Mouse (Mus musculus): ENCODE measurements around the gene Hivep3.

DNA sequence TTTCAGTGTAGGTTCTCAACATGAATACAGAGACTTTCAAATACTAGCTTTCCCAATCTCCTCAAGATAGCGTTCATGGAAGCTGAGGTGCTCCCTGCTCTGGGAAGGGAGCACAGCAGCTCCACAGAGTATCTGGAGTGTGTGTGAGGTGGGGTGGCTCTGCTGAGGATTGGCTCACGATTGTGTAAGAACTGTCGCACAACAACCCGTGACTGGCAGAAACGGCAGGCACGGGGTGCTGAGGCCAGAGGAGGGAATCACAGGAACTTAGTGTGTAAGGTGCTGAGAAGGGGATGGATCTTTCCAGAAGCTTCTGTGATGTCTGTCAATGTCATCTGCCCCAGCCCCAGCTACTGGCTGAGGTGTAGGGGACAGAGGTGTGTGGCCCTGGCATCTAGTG is 328.1 kb downstream of the Hivep3 start:
- TF ChIP-seq CTCF (IDR thresholded peaks at IDR 0.05; ENCODE audit: control insufficient read depth, insufficient read depth, insufficient replicate concordance, low read depth, low read length) (no peak), POLR2A (IDR thresholded peaks at IDR 0.05; ENCODE audit: control insufficient read depth, low read depth, low read length) (no peak)
